Mouse (Mus musculus) kidney, adult 2 months (tissue): ENCODE measurements around the gene Muc3a. TPM values are rescaled to one million over a fixed set of nuclear protein-coding genes. Genes with fewer than 3 reads are reported as not detected.

Experiments used
- DNase-seq: peaks from one replicate; pipeline ENCODE4 v3.0.0; 2021
- H3K27ac ChIP-seq: fragments of 200-500 bp; 2 replicates; pipeline ENCODE4 v1.5.1; 2012; ENCODE audit warnings: low read depth, low read length, control low read depth, inconsistent platforms; ENCODE audit not compliant: insufficient read depth
- H3K27me3 ChIP-seq: fragments of 200-500 bp; replicated peaks from 2 replicates; pipeline ENCODE4 v1.6.1; 2012; ENCODE audit warnings: mild to moderate bottlenecking, moderate library complexity, low read length, inconsistent platforms; ENCODE audit not compliant: control insufficient read depth, insufficient read depth
- H3K36me3 ChIP-seq: fragments of 200-500 bp; 2 replicates; pipeline ENCODE4 v1.6.1; 2012; ENCODE audit warnings: mild to moderate bottlenecking, moderate library complexity, low read length, inconsistent platforms; ENCODE audit not compliant: control insufficient read depth, insufficient read depth
- H3K4me1 ChIP-seq: fragments of 200-500 bp; 2 replicates; pipeline ENCODE4 v1.6.1; 2011; ENCODE audit warnings: low read length; ENCODE audit not compliant: control insufficient read depth, insufficient read depth
- H3K4me3 ChIP-seq: fragments of 200-500 bp; 2 replicates; pipeline ENCODE4 v1.5.1; 2011; ENCODE audit warnings: mild to moderate bottlenecking, low read depth, low read length, control low read depth; ENCODE audit not compliant: insufficient read depth
- CTCF ChIP-seq: fragments of 200-500 bp; conservative IDR thresholded peaks from 2 replicates; pipeline ENCODE4 v1.5.1; 2011; ENCODE audit warnings: low read depth, mild to moderate bottlenecking, control low read depth, low read length, moderate library complexity, mixed read lengths; ENCODE audit not compliant: insufficient read depth, insufficient read length
- POLR2A ChIP-seq: fragments of 200-500 bp; IDR thresholded peaks from one replicate; pipeline ENCODE4 v1.6.1; 2011; ENCODE audit warnings: low read depth, low read length, control low read depth
- WGBS: fragments of 180-500 bp; shearing (Covaris S2); methylation state at CpG from one replicate; pipeline ENCODE4 v1.1.7; 2018; 5-methylcytosine and 5-hydroxymethylcytosine counted together
- polyA plus RNA-seq: library from polyadenylated mRNA; depleted of rRNA; stranded (reverse); fragments of >200 nt; gene quantifications from 2 replicates; pipeline ENCODE4 v1.2.3, GENCODE M21; 2012; rRNA removed

Muc3a gene
- polyA plus RNA-seq: 0.15 and 0.20 TPM in 2 replicates

GRCm38 (mm10) chr5:137212289-137212688, at the start of gene Muc3a:
Gene Muc3a, minus strand, starts transcription at chr5:137212389.
- H3K27ac ChIP-seq: no peak within 1 kb of the TSS
- no peaks in the 10 kb centered on the region for H3K4me1 ChIP-seq
- H3K4me3 ChIP-seq: no peak within 1 kb of the TSS
- no peaks in the 10 kb centered on the region for H3K27me3 ChIP-seq
- H3K36me3 ChIP-seq: no peaks in the 10 kb centered on the region
- DNase-seq: no peak
- 82% methylated on average over 2 of the region's 2 CpGs for WGBS
- TF ChIP-seq POLR2A (no peak), CTCF (no peak)

GRCm38 (mm10) chr5:137211114-137211829, 917 bp downstream of the Muc3a start:
- WGBS: 22% methylated on average over 17 of the region's 17 CpGs
- Histone ChIP-seq H3K27me3 (no peaks in the 10 kb centered on the region), H3K4me1 (no peaks in the 10 kb centered on the region), H3K36me3 (no peaks in the 10 kb centered on the region), H3K27ac (no peak overlapping the region), H3K4me3 (no peak overlapping the region)
- no peak for DNase-seq
- TF ChIP-seq CTCF: no peak
- no peak for TF ChIP-seq POLR2A

GRCm38 (mm10) chr5:137210689-137211088, 1.5 kb downstream of the Muc3a start:
- WGBS: 68% methylated on average over 8 of the region's 8 CpGs
- TF ChIP-seq CTCF (no peak), POLR2A (no peak)
- Histone ChIP-seq H3K4me1 (no peaks in the 10 kb centered on the region), H3K27me3 (no peaks in the 10 kb centered on the region), H3K36me3 (no peaks in the 10 kb centered on the region), H3K27ac (no peak overlapping the region), H3K4me3 (no peak overlapping the region)
- no peak for DNase-seq

GRCm38 (mm10) chr5:137205301-137205700, 6.9 kb downstream of the Muc3a start:
- no peaks in the 10 kb centered on the region for H3K27me3 ChIP-seq
- no peak overlapping the region for H3K27ac ChIP-seq
- DNase-seq: no peak
- TF ChIP-seq POLR2A: no peak
- no peak for TF ChIP-seq CTCF
- no peaks in the 10 kb centered on the region for H3K36me3 ChIP-seq
- H3K4me1 ChIP-seq: no peaks in the 10 kb centered on the region
- 76% methylated on average over 3 of the region's 3 CpGs for WGBS
- H3K4me3 ChIP-seq: no peak overlapping the region

GRCm38 (mm10) chr5:137194488-137195120, 17.6 kb downstream of the Muc3a start:
- no peak for DNase-seq
- H3K27me3 ChIP-seq: no peaks in the 10 kb centered on the region
- no peak overlapping the region for H3K27ac ChIP-seq
- TF ChIP-seq POLR2A (no peak), CTCF (no peak)
- H3K4me3 ChIP-seq: no peak overlapping the region
- no peaks in the 10 kb centered on the region for H3K4me1 ChIP-seq
- WGBS: 81% methylated on average over 8 of the region's 8 CpGs
- no peaks in the 10 kb centered on the region for H3K36me3 ChIP-seq

GRCm38 (mm10) chr5:137193279-137193952, 18.8 kb downstream of the Muc3a start:
- peaks cover 4% of the 10 kb centered on the region; the same call in 1 of the 2 replicates for H3K27me3 ChIP-seq
- H3K27ac ChIP-seq: no peak overlapping the region
- TF ChIP-seq CTCF (no peak), POLR2A (no peak)
- DNase-seq: no peak
- WGBS: 32% methylated on average over 8 of the region's 8 CpGs
- no peaks in the 10 kb centered on the region for H3K4me1 ChIP-seq
- H3K36me3 ChIP-seq: no peaks in the 10 kb centered on the region
- H3K4me3 ChIP-seq: no peak overlapping the region

GRCm38 (mm10) chr5:137189326-137189725, 22.9 kb downstream of the Muc3a start:
- Histone ChIP-seq H3K4me3 (peak overlapping the region; percentile 54; the same call in 1 of the 2 replicates), H3K27me3 (peaks cover 5% of the 10 kb centered on the region; the same call in 1 of the 2 replicates), H3K4me1 (no peaks in the 10 kb centered on the region), H3K27ac (no peak overlapping the region), H3K36me3 (no peaks in the 10 kb centered on the region)
- WGBS: 2% methylated on average over 34 of the region's 34 CpGs
- DNase-seq: no peak
- no peak for TF ChIP-seq CTCF
- no peak for TF ChIP-seq POLR2A
